Mouse (Mus musculus) heart, embryonic 13.5 days (tissue): Measurements from ENCODE around the gene Susd1. TPM values are rescaled to one million over a fixed set of nuclear protein-coding genes. Genes with fewer than 3 reads are reported as not detected.

Experiments
- ATAC-seq: fragments of 200-750 bp; cut with Nextera tagmentation; 2 replicates; pipeline ENCODE4 v1.8.0; 2017; ENCODE audit warnings: moderate TSS enrichment; ENCODE audit not compliant: insufficient number of reproducible peaks, low FRiP score, low TSS enrichment; ENCODE audit errors: extremely low read depth
- H3K27ac ChIP-seq: fragments of 300-500 bp; sonication (generic); replicated peaks from 2 replicates; pipeline ENCODE4 v1.5.1; 2015; ENCODE audit warnings: moderate library complexity, mild to moderate bottlenecking, inconsistent platforms
- H3K27me3 ChIP-seq: fragments of 300-500 bp; sonication (generic); replicated peaks from 2 replicates; pipeline ENCODE4 v1.6.1; 2015; ENCODE audit warnings: mild to moderate bottlenecking, inconsistent platforms
- H3K36me3 ChIP-seq: fragments of 300-500 bp; sonication (generic); 2 replicates; pipeline ENCODE4 v1.6.1; 2015; ENCODE audit warnings: mild to moderate bottlenecking, inconsistent platforms
- H3K4me1 ChIP-seq: fragments of 300-500 bp; sonication (generic); 2 replicates; pipeline ENCODE4 v1.6.1; 2015; ENCODE audit warnings: inconsistent platforms
- H3K4me2 ChIP-seq: fragments of 300-500 bp; sonication (generic); 2 replicates; pipeline ENCODE4 v1.6.1; 2015; ENCODE audit warnings: inconsistent platforms, mild to moderate bottlenecking, moderate library complexity
- H3K4me3 ChIP-seq: fragments of 300-500 bp; sonication (generic); 2 replicates; pipeline ENCODE4 v1.5.1; 2015; ENCODE audit warnings: moderate library complexity, mild to moderate bottlenecking, inconsistent platforms
- H3K9ac ChIP-seq: fragments of 300-500 bp; sonication (generic); 2 replicates; pipeline ENCODE4 v1.6.1; 2015; ENCODE audit warnings: inconsistent platforms, mild to moderate bottlenecking, moderate library complexity
- H3K9me3 ChIP-seq: fragments of 300-500 bp; sonication (generic); 2 replicates; pipeline ENCODE4 v1.6.1; 2016; ENCODE audit warnings: inconsistent platforms
- WGBS: fragments of 180-500 bp; shearing (Covaris S2); methylation state at CpG from one replicate; pipeline ENCODE4 v1.1.7; 2015; ENCODE audit warnings: mixed read lengths; 5-methylcytosine and 5-hydroxymethylcytosine counted together
- polyA plus RNA-seq: library from polyadenylated mRNA; unstranded; fragments of >200 nt; fragmentation: Nextera tagmentation; extraction: Ambion mirVana; gene quantifications from 2 replicates; pipeline ENCODE4 v1.2.1, GENCODE M21; 2015

The Susd1 gene
- polyA plus RNA-seq, 1 experiment from 2014 or later, result 7.4 TPM

DNA sequence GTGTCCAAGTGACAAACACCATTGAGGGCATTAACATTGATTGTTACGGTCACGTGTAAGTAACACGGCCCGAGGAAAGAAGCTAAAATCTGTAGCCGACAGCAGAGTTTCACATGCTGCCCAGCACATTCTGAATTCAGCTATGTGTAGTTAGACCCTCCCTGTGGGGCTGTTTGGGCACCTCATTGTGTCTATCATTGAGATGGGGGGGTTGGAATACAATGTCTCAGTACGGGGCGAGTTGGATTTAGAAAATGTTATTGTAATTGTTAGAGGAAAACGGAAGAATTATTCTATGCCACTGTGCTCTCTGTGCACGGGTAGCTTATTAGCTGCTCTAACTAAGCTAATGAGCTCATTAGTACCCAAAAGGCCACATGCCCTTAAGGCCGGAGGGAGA, 37.5 kb downstream of the Susd1 start:
- Histone ChIP-seq H3K27ac (no peak overlapping the region), H3K27me3 (no peaks in the 10 kb centered on the region), H3K36me3 (peaks cover 13% of the 10 kb centered on the region), H3K9me3 (no peaks in the 10 kb centered on the region), H3K4me3 (no peak overlapping the region), H3K4me2 (no peak overlapping the region), H3K4me1 (peaks cover 17% of the 10 kb centered on the region), H3K9ac (no peak overlapping the region)
- 88% methylated on average over 10 of the region's 10 CpGs for WGBS
- ATAC-seq, result no peak

DNA sequence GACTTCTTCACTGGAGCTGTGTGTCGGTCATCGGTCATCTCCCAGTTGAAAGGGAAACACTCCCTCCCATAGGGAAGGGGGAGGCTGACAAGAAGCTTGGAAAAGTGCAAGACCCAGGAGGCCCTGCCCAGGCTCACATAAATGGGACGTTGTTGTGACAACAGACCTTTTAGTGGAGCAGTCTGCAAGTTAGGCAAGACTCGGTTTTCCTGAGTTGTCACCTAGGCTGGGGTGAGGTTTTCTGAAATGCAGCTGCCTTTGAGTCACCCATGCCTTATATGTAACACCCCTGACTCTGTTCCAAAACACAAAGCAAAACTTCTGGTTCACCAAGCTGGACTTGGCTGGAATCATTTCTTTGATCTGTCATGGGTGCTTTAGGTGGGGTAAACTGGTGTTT, 39.1 kb downstream of the Susd1 start:
- no peak overlapping the region for H3K27ac ChIP-seq
- H3K27me3 ChIP-seq, result no peaks in the 10 kb centered on the region
- H3K9me3 ChIP-seq, result no peaks in the 10 kb centered on the region
- ATAC-seq, result no peak
- H3K4me1 ChIP-seq, result peaks cover 6% of the 10 kb centered on the region
- 57% methylated on average over 4 of the region's 4 CpGs for WGBS
- peaks cover 9% of the 10 kb centered on the region for H3K36me3 ChIP-seq
- no peak overlapping the region for H3K4me3 ChIP-seq
- H3K9ac ChIP-seq, result no peak overlapping the region
- no peak overlapping the region for H3K4me2 ChIP-seq

DNA sequence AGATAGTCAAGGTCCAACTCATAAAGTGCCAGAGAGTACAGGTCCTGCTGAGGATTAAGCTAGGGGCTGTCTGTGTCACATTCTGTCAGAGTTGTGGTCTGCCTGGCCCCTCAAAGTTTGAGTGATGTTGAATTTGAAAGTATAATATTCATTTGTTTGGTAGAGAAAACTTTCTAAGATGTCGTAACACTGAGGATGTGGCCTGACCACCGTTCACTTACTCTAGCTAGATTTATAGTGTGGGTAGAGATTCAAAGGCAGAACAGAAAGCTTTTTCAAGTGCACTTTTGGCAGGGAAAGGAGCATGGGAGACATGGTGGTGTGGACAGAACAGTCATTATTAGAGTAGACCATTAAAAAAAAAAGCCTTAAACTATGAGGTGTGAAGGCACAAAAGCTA, 42.9 kb downstream of the Susd1 start:
- Histone ChIP-seq H3K27ac (no peak overlapping the region), H3K9me3 (no peaks in the 10 kb centered on the region), H3K36me3 (peaks cover 5% of the 10 kb centered on the region), H3K4me2 (no peak overlapping the region), H3K4me1 (no peaks in the 10 kb centered on the region), H3K4me3 (no peak overlapping the region), H3K9ac (no peak overlapping the region), H3K27me3 (no peaks in the 10 kb centered on the region)
- 92% methylated on average over 2 of the region's 2 CpGs for WGBS
- no peak for ATAC-seq

DNA sequence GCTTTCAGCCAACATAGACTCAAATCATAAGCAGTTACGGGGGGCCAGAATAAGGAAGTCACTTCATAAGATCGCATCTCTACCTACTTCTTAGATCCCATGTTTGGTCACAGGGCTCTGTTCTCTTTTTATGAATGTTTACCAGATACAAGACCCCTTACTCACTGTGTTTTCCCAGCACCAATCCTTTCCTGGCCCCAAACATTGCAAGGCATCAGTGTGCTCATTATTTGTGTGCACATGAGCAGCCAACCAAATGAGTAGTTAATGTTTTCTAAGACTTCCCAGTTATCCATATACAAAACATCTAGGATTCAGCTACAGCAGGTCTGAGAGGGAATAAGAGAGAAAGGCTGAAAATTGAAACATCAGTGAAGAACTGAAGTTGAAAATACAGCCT, 44.3 kb downstream of the Susd1 start:
- Histone ChIP-seq H3K36me3 (peaks cover 9% of the 10 kb centered on the region), H3K27me3 (no peaks in the 10 kb centered on the region), H3K4me1 (no peaks in the 10 kb centered on the region), H3K4me2 (no peak overlapping the region), H3K9me3 (no peaks in the 10 kb centered on the region), H3K27ac (no peak overlapping the region), H3K9ac (no peak overlapping the region), H3K4me3 (no peak overlapping the region)
- no peak for ATAC-seq
- 90% methylated on average over 2 of the region's 2 CpGs for WGBS

DNA sequence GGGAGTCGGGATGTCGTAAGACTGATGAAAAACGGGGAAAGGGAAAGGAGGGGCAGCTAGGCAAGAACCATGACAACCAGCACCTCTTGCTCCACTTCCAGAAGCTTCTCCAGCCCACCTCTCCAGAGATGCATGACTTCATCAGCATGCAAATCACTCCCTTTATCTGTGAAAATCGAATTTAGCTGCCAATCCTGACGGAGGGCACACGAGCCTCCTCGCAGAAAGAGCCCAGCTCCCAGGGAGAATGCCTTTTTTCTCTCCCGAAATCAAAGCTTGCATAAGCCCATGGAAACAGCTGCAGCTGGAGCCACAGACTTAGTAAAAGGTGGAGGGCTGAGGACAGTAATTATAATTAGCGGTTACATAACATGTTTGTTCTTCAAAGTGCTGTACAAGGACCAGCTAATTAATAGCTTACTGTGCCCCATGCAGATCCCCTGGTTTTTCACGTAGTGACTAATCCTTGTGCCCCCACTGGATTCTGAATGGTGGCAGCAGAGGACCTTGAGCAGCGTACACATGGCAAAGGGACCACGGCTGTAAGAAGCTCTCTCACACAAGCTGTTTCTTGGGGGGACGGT, 49.9 kb downstream of the Susd1 start:
- H3K9me3 ChIP-seq, result no peaks in the 10 kb centered on the region

DNA sequence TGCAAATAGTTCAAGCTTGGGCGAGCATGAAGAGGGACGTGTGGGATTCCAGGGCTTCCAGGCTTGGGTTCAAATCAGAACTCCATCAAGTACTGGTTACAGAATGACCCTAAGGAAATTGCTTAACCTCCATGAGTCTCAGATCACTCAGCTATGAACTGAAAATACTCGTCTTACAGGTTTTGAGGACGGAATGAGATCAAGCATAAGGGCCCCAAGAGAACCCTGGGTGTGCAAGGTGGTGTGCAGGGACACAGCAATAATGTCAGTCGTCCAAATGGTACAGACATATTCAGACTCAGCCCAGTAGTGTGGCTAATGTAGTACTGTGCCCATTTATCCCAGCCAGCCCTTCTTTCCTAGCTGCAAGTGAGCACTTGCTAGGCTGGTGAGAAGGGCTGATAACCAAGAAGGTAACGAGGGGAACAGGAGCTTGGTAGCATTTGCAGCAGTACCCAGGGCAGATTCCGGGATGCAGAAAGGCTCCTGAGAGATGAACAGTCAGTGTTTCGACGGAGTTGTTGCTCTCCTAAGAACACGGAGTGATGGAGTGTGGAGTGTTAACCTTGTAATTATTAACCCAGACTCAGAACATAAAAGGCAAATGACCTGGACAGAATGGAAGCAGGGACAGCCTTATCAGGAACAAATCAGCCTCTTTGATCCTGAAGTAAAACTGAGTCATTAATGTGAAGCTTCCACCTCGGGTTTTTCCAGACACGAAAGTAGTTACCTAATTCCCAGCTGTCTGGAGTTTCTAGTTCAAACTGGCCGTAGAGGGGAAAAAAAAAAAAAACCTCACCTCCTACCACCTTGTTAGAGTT, 50.8 kb downstream of the Susd1 start:
- Histone ChIP-seq H3K9me3 (no peaks in the 10 kb centered on the region), H3K4me1 (peaks cover 21% of the 10 kb centered on the region), H3K4me3 (no peak overlapping the region), H3K27me3 (no peaks in the 10 kb centered on the region), H3K4me2 (no peak overlapping the region), H3K36me3 (peaks cover 15% of the 10 kb centered on the region), H3K27ac (no peak overlapping the region), H3K9ac (no peak overlapping the region)
- ATAC-seq, result no peak
- 69% methylated on average over 13 of the region's 13 CpGs for WGBS

More for the DNA sequence above, 49.9 kb downstream of the Susd1 start:
- Histone ChIP-seq H3K9ac (no peak overlapping the region), H3K4me3 (no peak overlapping the region), H3K4me1 (peaks cover 21% of the 10 kb centered on the region; the same call in 1 of the 2 replicates), H3K27ac (no peak overlapping the region), H3K27me3 (no peaks in the 10 kb centered on the region), H3K4me2 (peak overlapping the region; percentile 24; the same call in 1 of the 2 replicates), H3K36me3 (peaks cover 15% of the 10 kb centered on the region)
- ATAC-seq, result no peak
- 56% methylated on average over 13 of the region's 13 CpGs for WGBS

DNA sequence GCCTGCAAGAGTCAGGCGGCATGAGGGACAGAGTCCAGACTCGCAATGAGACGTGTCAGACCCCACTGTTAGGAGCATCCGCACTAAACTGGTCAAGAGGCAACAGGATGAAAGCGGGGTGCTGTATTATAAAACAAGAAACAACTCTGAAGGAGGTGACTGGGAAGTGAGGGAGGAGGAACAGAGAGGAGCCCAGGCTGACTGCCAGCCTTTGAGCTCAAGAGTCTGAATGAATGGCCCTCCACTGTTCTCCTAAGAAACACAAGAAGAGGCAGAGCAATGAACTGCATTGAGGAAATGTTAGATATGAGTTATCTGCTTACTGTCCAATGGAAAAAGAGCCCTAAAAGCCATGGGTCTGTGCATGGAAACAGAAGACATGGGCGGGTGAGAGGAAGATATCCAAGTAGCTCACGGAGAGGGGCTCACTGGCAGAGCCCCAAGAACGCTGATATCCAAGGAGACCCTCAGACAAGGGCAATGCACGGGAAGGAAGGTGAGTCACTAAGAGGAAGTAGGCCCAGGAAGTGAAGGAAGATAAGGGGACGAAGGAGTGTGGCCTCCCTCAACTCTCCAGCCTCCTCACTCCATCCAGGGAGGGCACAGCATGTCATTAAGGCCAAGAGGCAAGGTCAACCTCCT, 53.1 kb downstream of the Susd1 start:
- ATAC-seq, result no peak; the same call in 1 of the 2 replicates
- no peaks in the 10 kb centered on the region for H3K27me3 ChIP-seq
- no peak overlapping the region for H3K4me3 ChIP-seq
- H3K9ac ChIP-seq, result no peak overlapping the region
- no peak overlapping the region for H3K4me2 ChIP-seq
- no peak overlapping the region for H3K27ac ChIP-seq
- no peaks in the 10 kb centered on the region for H3K9me3 ChIP-seq
- 57% methylated on average over 10 of the region's 10 CpGs for WGBS
- peaks cover 29% of the 10 kb centered on the region for H3K4me1 ChIP-seq
- peaks cover 9% of the 10 kb centered on the region for H3K36me3 ChIP-seq

DNA sequence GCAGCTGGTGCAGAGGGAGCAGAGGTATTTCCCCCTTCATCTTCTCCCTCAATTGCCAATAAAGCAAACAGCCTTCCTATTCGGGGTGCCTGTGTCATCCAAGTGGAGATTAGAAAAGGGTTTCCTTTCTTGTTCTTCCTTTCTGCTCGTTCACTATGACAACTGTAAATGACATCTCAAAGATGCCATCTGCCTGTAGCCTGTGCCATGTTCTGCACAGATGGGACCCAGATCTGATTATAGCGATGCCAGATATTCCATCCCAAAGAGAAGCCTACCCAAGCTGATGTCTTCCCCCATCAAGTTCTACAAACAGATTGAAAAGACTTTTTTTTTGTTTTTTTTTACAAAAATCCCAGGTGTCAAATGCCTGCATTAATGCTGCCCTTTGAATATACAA, 54.6 kb downstream of the Susd1 start:
- Histone ChIP-seq H3K27ac (no peak overlapping the region), H3K4me3 (no peak overlapping the region), H3K9me3 (no peaks in the 10 kb centered on the region), H3K9ac (no peak overlapping the region), H3K4me1 (peaks cover 29% of the 10 kb centered on the region), H3K4me2 (no peak overlapping the region), H3K27me3 (no peaks in the 10 kb centered on the region), H3K36me3 (peaks cover 3% of the 10 kb centered on the region; the same call in 1 of the 2 replicates)
- WGBS, result 67% methylated on average over 3 of the region's 3 CpGs
- no peak for ATAC-seq

DNA sequence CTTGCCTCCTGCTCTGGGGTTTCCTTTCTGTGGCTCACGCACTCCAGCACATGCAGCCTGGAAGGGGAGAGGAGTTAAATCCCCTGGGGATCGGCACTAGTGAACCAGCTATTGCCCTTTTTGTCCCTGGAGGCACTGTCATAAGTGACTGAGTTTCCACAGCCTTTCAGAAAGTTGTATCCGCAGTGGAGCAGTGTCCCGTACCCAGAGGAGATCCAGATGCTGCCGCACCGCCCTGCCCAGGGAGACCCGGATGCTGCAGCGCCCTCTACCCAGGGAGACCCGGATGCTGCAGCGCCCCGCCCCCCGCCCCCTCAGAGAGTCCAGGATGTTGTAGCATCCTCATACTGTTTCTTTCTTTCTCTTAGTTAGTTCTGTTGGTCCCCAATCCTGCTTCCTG, 56.3 kb downstream of the Susd1 start:
- H3K27ac ChIP-seq, result no peak overlapping the region
- ATAC-seq, result no peak
- WGBS, result 22% methylated on average over 12 of the region's 12 CpGs

DNA sequence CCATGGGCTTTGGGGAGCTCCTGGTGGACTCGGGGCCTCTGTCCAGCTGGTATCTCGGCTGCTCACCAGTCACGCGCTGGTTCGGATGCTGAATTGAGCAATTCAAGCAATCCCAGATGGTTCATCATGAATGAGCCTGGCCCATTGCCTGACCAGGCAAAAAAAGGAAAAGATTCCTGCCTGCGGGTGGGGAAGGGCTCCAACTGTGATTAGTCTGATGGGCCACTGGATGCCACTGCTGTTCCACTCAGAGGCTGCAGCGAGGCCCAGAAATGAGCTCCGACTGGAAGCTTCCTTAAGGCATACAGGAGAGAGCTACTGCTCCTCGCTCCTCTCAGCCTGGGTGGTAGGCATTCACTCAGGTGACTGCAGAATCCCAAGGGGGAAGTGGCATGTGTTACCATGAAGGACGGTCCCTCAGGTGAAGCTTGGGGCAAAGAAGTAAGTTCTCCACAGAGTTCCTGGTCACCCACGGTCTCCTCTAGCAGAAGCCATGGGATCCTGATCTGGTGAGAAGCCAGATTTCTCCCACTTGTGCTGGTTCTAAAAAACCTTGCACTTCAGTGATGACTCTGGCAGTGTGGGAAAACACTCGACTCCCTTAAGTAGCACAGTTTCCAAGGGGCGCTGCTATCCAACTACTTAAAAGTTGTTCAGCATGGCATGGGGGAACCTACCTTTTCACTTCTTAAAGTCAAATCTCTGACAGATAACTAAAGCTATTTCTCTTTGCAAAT, 57.3 kb downstream of the Susd1 start:
- Histone ChIP-seq H3K4me2 (no peak overlapping the region), H3K4me3 (no peak overlapping the region), H3K4me1 (peaks cover 20% of the 10 kb centered on the region), H3K9ac (no peak overlapping the region), H3K9me3 (no peaks in the 10 kb centered on the region), H3K27me3 (no peaks in the 10 kb centered on the region), H3K36me3 (no peaks in the 10 kb centered on the region), H3K27ac (no peak overlapping the region)
- no peak for ATAC-seq
- WGBS, result 69% methylated on average over 13 of the region's 13 CpGs

More for the DNA sequence above, 56.3 kb downstream of the Susd1 start:
- H3K4me1 ChIP-seq, result peaks cover 23% of the 10 kb centered on the region
- H3K4me2 ChIP-seq, result peak overlapping the region; percentile 53
- H3K36me3 ChIP-seq, result no peaks in the 10 kb centered on the region
- no peaks in the 10 kb centered on the region for H3K27me3 ChIP-seq
- 0 out of 2 replicates have a peak overlapping the region, but pooled peaks have one; percentile 40 for H3K9ac ChIP-seq
- peak overlapping the region; percentile 14; the same call in 1 of the 2 replicates for H3K4me3 ChIP-seq
- H3K9me3 ChIP-seq, result no peaks in the 10 kb centered on the region

DNA sequence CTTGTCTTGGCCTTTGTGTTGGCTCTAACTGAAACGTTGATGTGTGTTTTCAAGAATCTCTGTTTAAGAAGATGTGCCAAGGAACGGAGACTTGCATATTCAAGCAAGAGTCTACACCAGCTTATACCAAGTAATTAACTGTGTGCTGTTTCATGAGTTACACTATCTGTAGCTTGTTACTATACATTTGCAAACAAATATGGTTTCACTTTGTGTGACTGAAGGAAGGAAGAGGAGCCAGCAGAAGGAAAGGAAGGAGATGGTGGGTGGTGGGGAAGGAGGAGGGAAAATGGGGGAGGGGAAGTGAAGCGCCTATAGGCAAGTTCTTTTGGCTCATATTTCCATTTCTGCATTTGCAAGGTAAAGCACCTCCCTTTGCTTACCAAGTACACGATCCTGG, 58.0 kb downstream of the Susd1 start:
- Histone ChIP-seq H3K27ac (no peak overlapping the region), H3K9ac (no peak overlapping the region), H3K9me3 (no peaks in the 10 kb centered on the region), H3K36me3 (no peaks in the 10 kb centered on the region), H3K4me2 (no peak overlapping the region), H3K4me1 (peaks cover 17% of the 10 kb centered on the region), H3K4me3 (no peak overlapping the region), H3K27me3 (no peaks in the 10 kb centered on the region)
- no peak for ATAC-seq
- 77% methylated on average over 4 of the region's 4 CpGs for WGBS
